Mouse (Mus musculus) granulocyte monocyte progenitor cell, adult 5-6 weeks (primary cell): Measurements from ENCODE around the gene Asap2. TPM values are rescaled to one million over a fixed set of nuclear protein-coding genes. Genes with fewer than 3 reads are reported as not detected.

ENCODE experiments used
- ATAC-seq: replicated peaks from 2 replicates; pipeline ENCODE4 v1.8.0; 2016; ENCODE audit warnings: mild to moderate bottlenecking, moderate TSS enrichment, inconsistent platforms; ENCODE audit not compliant: poor library complexity, severe bottlenecking
- total RNA-seq, 2 experiments: library from RNA; stranded (forward) in 1 of 2; stranded (reverse) in 1 of 2; fragments of 200-712, 200-1000 nt in 1 of 2; fragments of >200 nt in 1 of 2; fragmentation: Nextera tagmentation in 1 of 2; gene quantifications; 2 replicates each; pipeline ENCODE4 v1.2.3; 2014 to 2017

The Asap2 gene
- total RNA-seq, 2 experiments from 2014 or later: 1.1 to 4.5 TPM

DNA sequence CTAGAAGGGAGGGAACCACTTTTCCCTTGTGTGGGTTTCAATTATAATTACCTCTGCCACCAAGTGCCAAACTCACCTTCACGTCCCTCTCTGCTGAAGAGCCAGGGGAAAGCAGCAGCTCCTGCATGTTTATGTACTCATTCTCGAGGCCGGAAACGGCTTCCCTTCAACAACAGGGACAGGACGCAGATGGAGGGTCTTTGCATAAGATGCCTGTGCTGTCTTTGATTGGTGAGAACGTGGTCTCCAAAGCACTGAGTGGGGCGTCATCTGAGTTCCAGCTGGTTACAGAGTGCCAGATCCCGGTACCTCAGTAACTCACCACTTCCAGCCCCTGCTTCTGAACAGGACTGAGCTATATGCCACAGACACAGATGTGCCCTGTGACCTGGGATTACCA lies 174.0 kb downstream of the Asap2 start:
- no peak for ATAC-seq

DNA sequence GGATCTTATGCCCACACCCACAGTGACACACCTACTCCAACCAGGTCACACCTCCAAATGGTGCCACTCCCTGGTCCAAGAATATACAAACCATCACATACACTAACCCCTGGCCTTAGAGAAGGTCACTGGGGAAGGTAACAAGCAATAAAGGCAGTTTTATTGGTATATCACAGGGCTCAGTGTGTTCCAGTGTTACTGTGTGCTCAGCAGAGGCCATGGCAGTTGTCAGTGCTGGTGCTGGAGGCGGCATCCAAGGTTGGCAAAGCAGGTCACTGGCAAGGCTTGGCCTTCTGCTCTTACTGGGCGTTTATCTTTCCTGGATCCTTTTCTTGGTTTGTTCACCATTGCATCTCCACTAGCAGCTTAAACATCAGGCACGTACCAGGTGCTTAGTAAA lies 174.9 kb downstream of the Asap2 start:
- no peak for ATAC-seq

DNA sequence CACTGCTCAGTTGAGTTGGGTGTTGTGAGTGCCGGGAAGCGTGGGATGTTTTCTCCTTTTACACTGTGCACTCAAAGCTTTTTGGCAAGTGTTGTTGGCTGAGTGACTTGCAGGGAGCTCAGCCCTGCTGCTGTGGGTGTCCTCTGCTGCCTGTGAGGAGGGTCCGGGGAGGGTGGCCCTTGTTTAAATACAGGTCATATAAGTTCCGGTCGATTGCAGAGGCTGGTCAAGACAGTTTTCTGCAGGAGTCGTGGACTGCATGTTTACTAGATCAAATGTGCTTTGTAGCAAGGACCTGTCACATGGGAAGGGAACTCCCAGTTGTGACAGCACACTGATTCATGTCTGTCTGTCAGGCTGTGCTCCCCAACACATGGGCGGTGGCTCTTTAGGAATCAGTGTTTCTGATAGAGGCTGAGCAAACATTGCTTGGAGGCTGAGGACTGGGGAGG lies 175.7 kb downstream of the Asap2 start:
- ATAC-seq: no peak

DNA sequence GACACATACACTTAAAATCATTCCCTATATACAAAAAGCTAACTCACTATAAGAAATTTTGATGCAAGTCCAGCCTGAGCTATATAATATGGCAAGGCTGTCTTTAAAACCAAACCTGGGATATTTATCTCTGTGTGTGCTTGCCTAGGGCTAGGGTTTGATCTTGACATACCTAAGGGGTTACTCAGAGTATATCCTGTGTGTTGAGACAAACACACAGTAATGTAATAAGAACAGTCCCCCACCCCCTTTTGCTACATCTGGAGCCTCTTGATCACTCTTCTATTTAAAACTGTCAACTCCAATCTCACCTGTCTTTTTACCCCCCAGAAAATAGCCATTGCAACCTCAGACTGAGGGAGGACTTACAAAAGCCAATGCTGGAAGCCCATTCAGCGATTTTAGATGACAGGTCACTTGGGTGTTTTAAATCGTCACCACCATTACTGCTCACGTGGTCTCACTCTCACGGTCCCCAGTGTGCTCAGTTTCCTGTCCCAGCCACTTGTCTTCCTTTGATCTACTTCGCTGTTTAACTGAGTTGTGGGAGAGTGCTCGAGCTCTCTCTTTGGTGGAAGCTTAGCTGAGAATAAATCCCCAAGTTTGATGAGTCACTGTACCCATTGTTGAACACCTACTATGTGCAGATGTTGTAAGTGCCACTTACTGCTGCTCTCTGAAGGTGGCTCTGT lies 176.8 kb downstream of the Asap2 start:
- no peak; the same call in 1 of the 2 replicates for ATAC-seq

DNA sequence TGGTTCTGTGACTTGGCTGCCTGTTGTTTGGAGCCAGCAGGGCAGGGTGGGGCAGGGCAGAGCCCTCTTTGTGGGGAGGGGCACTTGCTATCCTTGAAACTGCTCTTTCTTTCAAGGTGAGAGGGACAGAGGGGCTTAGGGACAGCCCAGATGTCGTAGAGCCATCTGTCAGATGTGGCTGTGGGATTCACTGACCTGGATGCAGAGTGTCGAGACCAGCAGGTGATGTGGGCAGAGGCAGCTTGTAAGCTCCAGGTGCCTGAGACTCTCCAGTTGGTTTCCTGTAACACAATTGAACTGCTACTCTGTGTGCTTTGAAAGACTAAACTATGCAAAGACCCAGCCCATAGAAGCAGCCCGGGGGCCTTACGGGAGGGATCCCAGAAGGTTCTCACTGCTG lies 177.5 kb downstream of the Asap2 start:
- no peak for ATAC-seq

DNA sequence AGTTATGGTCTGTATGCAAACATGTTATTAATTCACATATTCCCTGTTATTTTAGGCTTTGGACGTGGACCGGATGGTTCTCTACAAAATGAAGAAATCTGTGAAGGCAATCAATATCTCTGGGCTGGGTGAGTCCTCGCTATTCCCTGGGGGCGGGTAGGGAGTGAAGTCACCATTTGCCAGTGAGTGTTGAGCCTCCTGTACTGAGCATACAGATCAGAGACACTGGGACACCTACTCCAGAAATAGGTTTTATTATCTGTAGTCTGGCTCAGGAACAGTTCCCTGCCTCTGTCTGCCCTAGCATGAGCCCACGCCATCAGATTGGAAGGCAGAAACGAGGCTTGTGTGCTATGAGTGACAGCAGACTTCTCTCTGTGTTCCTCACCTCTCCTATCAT lies 177.9 kb downstream of the Asap2 start:
- no peak for ATAC-seq

DNA sequence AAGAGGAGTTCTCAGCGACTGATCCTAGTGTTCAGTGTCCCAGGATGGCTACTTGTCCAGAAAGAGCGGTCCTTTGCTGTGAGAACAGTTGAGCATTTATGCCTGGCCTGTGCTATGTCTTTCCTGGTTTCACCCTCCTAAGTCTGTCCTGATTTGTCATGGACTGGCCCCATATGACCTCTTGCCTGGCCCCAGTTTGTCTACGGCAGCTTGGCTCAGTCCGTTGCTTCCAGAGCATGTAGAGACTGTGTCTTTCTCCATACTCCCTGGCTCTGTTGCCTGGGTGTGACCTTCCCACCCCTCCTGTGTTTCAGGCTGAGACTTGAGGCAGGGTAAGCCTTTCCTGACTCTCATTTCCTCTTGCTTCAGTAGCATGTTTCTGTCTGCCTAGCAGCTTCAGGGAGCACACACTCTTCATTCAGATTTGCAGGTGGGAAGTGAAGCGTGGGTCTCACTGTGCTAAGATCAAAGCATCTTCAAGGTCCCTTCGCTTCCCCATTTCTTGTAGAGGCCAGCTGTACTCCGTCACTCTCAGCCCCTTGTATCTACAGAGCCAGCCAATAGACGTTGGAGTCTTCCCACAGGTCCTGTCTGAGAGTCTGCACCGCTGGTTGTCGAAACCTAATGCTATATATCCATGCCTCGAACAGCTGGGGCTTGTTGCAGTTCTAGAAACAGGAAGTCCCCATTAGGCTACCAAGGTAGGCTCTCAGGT lies 181.7 kb downstream of the Asap2 start:
- no peak; the same call in 1 of the 2 replicates for ATAC-seq

DNA sequence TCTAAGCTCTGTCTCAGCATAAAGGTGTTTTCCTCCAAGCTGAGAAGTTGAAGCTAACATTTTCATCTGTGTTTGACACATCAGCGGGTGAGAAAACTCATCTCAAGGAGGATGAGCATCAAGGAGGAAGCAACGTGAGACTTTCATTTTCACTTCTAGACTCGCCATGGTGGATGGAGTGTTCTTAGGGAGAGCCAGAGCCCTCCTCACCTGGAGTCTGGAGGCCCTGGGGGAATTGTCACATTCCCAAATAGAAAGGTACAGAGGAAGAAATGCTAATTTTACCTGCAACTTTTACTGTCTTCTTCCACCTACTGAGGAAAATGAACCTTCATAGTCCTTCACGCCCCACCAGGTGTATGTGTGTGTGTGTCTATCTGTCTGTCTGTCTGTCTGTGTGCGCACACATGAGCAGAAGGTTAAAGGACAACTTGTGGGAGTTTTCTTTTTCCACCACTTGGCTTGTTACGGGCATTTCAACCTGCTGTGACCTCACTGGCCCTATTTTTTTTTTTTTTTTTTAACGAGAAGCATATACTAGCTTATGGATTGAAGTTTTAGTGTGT lies 183.7 kb downstream of the Asap2 start:
- ATAC-seq: no peak

DNA sequence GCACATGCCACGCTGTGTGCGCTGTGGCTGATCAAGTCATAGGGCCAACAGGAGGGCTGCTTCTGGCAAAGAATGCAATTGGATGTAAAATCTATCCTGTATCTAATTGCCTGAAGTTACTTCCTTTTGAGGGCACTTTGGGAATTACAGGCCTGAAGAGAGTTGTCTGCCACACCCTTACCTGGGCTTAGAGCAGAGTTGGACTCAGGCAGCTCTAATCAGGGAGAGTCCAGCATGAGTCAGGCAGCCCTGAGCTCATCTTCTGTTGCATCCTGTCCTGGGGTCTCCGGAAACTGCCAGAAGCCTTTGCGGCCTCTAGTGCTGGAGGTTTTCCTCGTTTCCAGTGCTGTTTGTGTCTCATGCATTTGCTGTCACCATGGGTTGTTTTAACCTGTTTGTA lies 186.1 kb downstream of the Asap2 start:
- no peak for ATAC-seq

DNA sequence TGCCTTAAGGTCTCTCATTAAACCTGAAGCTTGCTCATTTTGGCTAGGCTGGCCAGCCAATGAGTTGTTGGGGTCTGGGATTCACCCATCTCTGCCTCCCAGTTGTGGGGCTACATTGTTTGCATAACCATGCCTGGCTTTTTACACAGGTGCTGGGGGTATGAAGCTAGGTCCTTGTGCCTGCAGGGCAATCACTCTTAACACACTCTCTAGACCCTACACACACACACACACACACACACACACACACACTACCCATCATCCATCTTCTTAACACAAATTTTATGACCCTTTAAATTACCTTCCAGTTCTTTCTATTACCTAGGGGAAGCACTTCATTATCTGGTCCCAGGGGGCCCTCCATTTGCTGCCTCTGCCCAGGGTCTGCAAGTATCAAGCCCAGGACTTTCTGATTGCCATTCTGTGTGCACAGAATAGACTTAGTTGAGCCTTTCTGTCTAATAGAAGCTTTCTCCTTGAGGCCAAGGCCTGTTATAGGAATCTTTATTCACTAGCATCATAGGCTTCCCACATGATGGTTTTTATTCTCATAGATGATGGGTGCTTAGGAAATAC lies 187.0 kb downstream of the Asap2 start:
- no peak for ATAC-seq

DNA sequence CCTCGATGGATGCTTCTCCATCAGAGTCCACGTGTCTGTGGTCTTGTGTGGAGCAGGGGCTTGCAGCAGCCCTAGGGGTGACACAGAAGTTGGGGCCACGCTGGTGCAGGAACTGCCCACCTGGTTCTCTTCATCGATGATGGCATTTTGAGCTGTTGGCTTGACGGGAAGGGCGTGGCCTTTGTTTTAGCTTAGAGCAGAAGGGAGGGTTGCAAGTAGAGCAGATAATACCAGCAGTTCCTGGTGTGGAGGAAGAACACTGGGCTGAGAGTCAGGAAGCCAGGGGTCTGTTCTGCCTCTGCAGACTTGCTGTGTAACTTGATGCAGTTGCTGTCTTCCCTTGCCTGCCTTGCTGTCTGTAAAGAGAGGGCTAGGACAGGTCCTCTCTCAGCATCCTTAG lies 189.8 kb downstream of the Asap2 start:
- ATAC-seq: no peak

DNA sequence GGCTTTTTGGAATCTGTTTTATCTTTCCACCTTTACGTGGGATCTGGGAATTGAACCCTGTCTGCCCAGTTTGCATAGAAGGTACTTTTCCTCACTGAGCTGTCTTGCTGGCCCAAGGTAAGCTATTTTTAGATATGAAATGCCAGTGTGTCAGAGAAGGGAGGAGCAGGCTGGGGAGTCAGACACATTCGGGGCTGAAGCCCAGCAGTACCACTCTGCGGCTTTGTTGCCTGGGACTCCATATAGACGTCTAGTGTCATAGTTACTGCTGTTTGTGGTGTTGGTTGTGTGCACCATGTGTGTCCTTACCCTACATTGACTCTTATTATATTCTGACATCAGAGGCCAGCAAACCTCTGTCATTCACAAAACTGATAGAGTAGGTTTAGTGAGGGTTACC lies 192.5 kb downstream of the Asap2 start:
- ATAC-seq: no peak

DNA sequence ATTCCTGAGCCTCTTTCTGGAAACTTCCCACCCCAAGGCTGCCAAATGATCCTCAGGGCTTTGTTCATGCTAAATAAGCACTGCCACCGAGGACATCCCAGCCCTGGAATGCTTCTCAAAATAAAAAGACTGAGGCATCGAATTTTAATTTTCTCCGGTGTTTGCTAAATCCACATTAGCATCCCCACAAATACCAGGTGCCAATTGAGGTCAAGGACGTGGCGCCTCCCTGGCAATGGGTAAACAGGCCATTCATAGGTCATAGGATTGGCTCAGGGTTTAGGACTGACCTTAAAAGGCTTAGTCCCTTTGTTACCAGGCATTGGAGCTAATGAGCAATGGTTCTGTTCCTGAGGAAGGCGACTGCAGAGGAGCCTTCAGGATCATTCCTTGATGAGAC lies 193.1 kb downstream of the Asap2 start:
- no peak for ATAC-seq

DNA sequence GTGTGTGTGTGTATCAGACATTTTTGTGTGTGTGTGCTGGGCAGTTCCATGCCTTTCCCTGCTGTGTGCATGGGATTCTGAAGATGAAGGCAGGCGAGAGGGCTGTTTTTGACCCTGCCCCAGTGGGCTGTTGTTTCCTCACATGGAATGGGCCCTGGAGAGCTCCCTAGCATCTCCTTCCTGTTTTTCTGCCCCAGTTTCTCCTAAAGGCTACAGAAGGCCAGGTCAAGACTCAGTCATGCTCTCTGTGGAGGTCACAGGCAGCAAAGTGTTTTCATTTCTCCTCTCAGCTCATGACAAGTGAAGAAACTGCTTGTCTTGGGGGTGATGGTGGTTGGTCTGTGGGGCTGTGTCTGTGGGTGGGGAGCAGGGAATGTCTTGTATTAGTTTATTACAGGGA lies 195.9 kb downstream of the Asap2 start:
- no peak for ATAC-seq

DNA sequence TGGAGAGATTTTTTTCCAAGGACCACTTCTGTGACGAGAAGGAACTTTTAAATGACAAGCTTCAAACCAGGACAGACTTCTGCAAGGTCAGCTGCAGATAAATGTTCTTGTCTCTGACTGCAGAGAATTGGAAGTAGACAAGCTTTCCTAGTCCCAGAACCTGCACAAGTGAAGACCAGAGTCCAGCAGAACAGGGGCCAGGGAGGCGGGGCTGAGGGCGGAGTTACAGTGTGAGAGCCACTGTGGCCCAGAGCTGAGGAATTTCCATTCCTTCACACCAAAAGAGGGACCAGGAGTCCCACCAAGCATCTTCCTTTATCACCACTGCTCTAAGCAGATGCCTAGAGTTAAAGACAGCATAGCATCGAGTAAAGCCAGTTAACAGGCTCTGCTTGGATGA lies 198.6 kb downstream of the Asap2 start:
- no peak for ATAC-seq

DNA sequence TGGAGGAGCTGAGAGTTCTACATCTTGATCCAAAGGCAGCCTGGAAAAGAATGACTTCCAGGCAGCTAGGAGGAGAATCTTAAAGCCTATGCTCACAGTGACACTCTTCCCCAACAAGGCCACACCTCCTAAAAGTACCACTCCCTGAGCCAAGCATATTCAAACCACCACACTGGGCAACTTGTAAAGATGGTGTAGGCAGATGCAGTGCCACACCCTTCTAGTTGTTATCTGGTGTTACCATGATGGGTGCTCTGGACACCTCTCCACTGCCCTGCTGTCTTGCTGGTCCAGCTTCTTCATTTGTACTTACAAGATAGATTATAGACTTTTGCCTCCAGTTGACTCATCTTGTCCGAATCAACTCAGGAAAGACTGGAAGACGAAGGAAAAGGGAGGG lies 201.3 kb downstream of the Asap2 start:
- no peak for ATAC-seq

DNA sequence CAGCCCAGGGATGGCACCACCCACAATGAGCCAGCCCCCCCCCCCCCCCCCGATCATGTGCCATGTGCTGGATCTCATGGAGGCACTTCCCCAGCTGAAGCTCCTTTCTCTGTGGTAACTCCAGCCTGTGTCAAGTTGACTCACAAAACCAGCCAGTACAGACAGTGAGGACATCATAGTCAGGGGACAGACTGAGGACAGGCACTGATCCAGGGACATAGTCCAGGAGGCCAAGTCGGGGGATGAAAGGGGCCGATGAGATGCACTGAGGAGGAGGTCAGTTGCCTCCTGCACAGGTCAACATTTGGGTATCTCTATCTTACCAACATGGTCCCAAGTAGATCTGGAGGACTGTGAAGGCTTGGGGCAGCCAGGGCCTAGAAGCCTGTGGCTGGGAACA lies 205.2 kb downstream of the Asap2 start:
- ATAC-seq: no peak

DNA sequence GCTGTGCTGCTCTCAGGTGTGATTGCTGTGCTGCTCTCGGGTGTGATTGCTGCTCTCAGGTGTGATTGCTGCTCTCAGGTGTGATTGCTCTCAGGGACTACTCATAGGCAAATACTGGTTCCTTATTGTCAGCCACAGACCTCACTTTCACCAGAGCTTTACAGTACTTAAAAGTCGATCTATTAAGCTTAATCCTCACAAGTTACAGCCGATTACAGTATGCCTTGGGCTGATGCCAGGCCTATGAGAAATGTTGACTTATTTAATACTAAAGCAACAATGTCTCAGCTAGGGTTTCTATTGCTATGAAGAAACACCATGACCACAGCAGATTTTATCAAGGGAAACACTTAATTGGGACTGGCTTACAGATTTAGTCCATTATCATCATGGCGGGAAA lies 206.2 kb downstream of the Asap2 start:
- ATAC-seq: no peak

DNA sequence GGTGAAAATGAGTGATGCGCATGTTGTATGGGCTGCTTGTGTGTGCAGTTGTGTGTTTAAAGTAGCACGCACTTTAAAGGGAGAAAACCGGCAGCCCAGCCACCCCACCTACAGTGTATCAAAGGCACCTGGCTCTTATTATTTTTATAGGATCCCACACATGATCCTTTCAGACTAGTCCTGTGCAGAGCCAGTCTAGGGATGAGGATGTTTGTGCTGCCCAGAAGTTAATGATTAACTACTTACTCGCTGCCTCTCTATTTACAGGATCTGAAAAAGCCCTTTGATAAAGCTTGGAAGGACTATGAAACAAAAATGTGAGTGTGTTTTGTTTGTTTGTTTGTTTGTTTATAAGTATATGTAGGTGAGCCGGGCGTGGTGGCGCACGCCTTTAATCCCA lies 210.4 kb downstream of the Asap2 start:
- no peak for ATAC-seq

DNA sequence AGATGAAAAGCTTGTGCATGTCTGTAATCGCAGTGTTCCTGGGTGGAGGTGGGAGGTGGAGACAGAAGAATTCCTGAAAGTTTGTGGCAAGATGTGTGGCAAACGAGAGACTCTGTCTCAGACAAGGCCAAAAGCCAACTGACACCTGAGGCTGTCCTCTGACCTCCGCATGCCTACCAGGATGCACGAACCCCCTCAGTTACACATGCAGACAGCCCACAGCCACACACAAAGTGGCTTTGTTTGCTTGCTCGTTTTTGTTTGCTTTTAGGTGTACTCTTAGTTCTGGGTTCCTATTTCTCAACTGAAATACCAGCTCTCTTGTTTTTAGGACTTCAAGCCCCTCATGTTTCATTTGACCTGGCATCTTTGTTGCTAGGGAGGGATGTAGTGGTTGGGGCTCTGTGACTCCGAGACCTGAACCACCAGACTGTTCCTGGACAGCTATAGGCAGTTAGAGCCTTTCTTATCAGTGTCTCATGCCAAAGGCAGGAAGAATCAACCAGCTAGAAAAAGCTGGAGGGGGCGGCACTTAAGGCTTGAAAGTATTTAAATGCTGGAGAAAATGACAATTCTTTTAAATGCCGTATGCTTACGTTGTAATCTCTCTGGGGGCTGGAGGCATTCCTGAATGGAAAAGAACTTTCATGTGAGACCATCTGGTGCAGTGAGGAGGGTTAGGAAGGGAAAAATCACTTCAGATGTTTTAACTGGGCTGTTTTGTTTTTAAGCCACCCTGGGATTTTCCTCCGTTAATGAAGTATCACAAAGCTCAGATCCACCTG lies 211.4 kb downstream of the Asap2 start:
- ATAC-seq: no peak
